Mouse (Mus musculus): ENCODE data around the gene Pla2g7.

Pla2g7 gene

GRCm38 (mm10) chr17:43580456-43580855 is 12.6 kb downstream of the Pla2g7 start:
- DNase-seq (ENCODE audit: low read depth, low spot score): no peak

GRCm38 (mm10) chr17:43581012-43581467 is 13.1 kb downstream of the Pla2g7 start:
- DNase-seq (ENCODE audit: low read depth, low spot score): no peak

- DNase-seq (ENCODE audit: low read depth, low spot score): no peak
Observed at GRCm38 (mm10) chr17:43584771-43585170, 16.9 kb downstream of the Pla2g7 start.

- no peak for DNase-seq (ENCODE audit: low read depth, low spot score)
Observed at GRCm38 (mm10) chr17:43587278-43587677, 19.4 kb downstream of the Pla2g7 start.

GRCm38 (mm10) chr17:43589750-43590149 is 21.9 kb downstream of the Pla2g7 start:
- DNase-seq (ENCODE audit: low read depth, low spot score): no peak

GRCm38 (mm10) chr17:43590531-43590930 is 22.6 kb downstream of the Pla2g7 start:
- no peak for DNase-seq (ENCODE audit: low read depth, low spot score)

GRCm38 (mm10) chr17:43592296-43593291 is 24.7 kb downstream of the Pla2g7 start:
- DNase-seq (ENCODE audit: low read depth, low spot score): peak; percentile 55

- no peak for DNase-seq (ENCODE audit: low read depth, low spot score)
Observed at GRCm38 (mm10) chr17:43597742-43598141, 29.8 kb downstream of the Pla2g7 start.

GRCm38 (mm10) chr17:43598706-43599105 is 30.8 kb downstream of the Pla2g7 start:
- no peak for DNase-seq (ENCODE audit: low read depth, low spot score)

GRCm38 (mm10) chr17:43606704-43607103 is 38.8 kb downstream of the Pla2g7 start:
- DNase-seq (ENCODE audit: low read depth, low spot score): peak; percentile 72

GRCm38 (mm10) chr17:43611586-43611985 is 43.7 kb downstream of the Pla2g7 start:
- DNase-seq (ENCODE audit: low read depth, low spot score): peak; percentile 64

- DNase-seq (ENCODE audit: low read depth, low spot score): no peak
Observed at GRCm38 (mm10) chr17:43612221-43612620, 44.3 kb downstream of the Pla2g7 start.

- no peak for DNase-seq (ENCODE audit: low read depth, low spot score)
Observed at GRCm38 (mm10) chr17:43619156-43619555, 51.3 kb downstream of the Pla2g7 start.

- no peak for DNase-seq (ENCODE audit: low read depth, low spot score)
Observed at GRCm38 (mm10) chr17:43622076-43622475, 54.2 kb downstream of the Pla2g7 start.

- no peak for DNase-seq (ENCODE audit: low read depth, low spot score)
Observed at GRCm38 (mm10) chr17:43628246-43628645, 60.3 kb downstream of the Pla2g7 start.

GRCm38 (mm10) chr17:43629026-43629495 is 61.2 kb downstream of the Pla2g7 start:
- no peak for DNase-seq (ENCODE audit: low read depth, low spot score)

GRCm38 (mm10) chr17:43629496-43630426 is 61.9 kb downstream of the Pla2g7 start, which contains the start of gene Tdrd6:
Tdrd6 (minus strand) TSS chr17:43630299.
- no peak for DNase-seq (ENCODE audit: low read depth, low spot score)

GRCm38 (mm10) chr17:43630427-43630760 is 62.5 kb downstream of the Pla2g7 start:
- no peak for DNase-seq (ENCODE audit: low read depth, low spot score)

GRCm38 (mm10) chr17:43637146-43637545 is 69.2 kb downstream of the Pla2g7 start:
- no peak for DNase-seq (ENCODE audit: low read depth, low spot score)

- DNase-seq (ENCODE audit: low read depth, low spot score): peak; percentile 53
Observed at GRCm38 (mm10) chr17:43640825-43641224, 72.9 kb downstream of the Pla2g7 start.

GRCm38 (mm10) chr17:43643191-43643590 is 75.3 kb downstream of the Pla2g7 start:
- DNase-seq (ENCODE audit: low read depth, low spot score): no peak

- no peak for DNase-seq (ENCODE audit: low read depth, low spot score)
Observed at GRCm38 (mm10) chr17:43644375-43644774, 76.5 kb downstream of the Pla2g7 start.

All from ES-CJ7 (cell line).